Mouse (Mus musculus) G1E-ER4 (cell line): ENCODE results near the gene Ovgp1. TPM values are rescaled to one million over a fixed set of nuclear protein-coding genes. Genes with fewer than 3 reads are reported as not detected.

Source experiments
- GATA1 ChIP-seq: IDR thresholded peaks from one replicate; pipeline ENCODE4 v1.8.0; 2012; ENCODE audit warnings: low read length, inconsistent platforms
- polyA plus RNA-seq: library from polyadenylated mRNA; stranded (reverse); fragments of >175 nt; gene quantifications from 2 replicates; pipeline ENCODE4 v1.2.3, GENCODE M21; 2012

The Ovgp1 gene
- polyA plus RNA-seq, 1 experiment, result 0.13 TPM

GRCm38 (mm10) chr3:105959999-105960398 is 13.5 kb upstream of the Ovgp1 start, which contains the start of gene Atp5f1:
Gene Atp5f1, minus strand, starts transcription at chr3:105960099.
- no peak for TF ChIP-seq GATA1

GRCm38 (mm10) chr3:105960700-105961099 is 12.8 kb upstream of the Ovgp1 start:
- no peak for TF ChIP-seq GATA1

GRCm38 (mm10) chr3:105971831-105972446 is 1.6 kb upstream of the Ovgp1 start:
- no peak for TF ChIP-seq GATA1

GRCm38 (mm10) chr3:105974174-105974573 is 663 bp downstream of the Ovgp1 start:
- TF ChIP-seq GATA1, result no peak

GRCm38 (mm10) chr3:105991653-105992283 is 18.3 kb downstream of the Ovgp1 start:
- no peak for TF ChIP-seq GATA1

GRCm38 (mm10) chr3:105994730-105995129 is 21.2 kb downstream of the Ovgp1 start:
- TF ChIP-seq GATA1, result no peak

- no peak for TF ChIP-seq GATA1
Observed at GRCm38 (mm10) chr3:106000707-106001375, 27.3 kb downstream of the Ovgp1 start.

- no peak for TF ChIP-seq GATA1
Observed at GRCm38 (mm10) chr3:106001416-106002370, 28.2 kb downstream of the Ovgp1 start.

GRCm38 (mm10) chr3:106014546-106014945 is 41.0 kb downstream of the Ovgp1 start, which contains the start of gene Pifo:
Gene Pifo, minus strand, starts transcription at chr3:106014646.
- no peak for TF ChIP-seq GATA1

- no peak for TF ChIP-seq GATA1
Observed at GRCm38 (mm10) chr3:106021840-106022239, 48.3 kb downstream of the Ovgp1 start.

- TF ChIP-seq GATA1, result no peak
Observed at GRCm38 (mm10) chr3:106024135-106024534, 50.6 kb downstream of the Ovgp1 start.

- no peak for TF ChIP-seq GATA1
Observed at GRCm38 (mm10) chr3:106032781-106033180, 59.3 kb downstream of the Ovgp1 start, which contains the start of gene Chil5. Gene Chil5, minus strand, starts transcription at chr3:106032814.

Other genes with a start within 250 kb of the Ovgp1 start
- gene Rap1a, start 172.4 kb upstream of the Ovgp1 start, polyA plus RNA-seq, result 17.1 and 25.4 TPM in 2 replicates
- gene Adora3, start 102.9 kb upstream of the Ovgp1 start, polyA plus RNA-seq, result not detected in 2 replicates
- not detected in 2 replicates for gene Tmigd3, start 102.8 kb upstream of the Ovgp1 start, polyA plus RNA-seq
- gene I830077J02Rik, start 41.0 kb upstream of the Ovgp1 start, polyA plus RNA-seq, result 0.56 TPM in 2 replicates
- 87.9 and 105 TPM in 2 replicates for gene Wdr77, start 14.3 kb upstream of the Ovgp1 start, polyA plus RNA-seq
- gene Atp5f1, start 13.6 kb upstream of the Ovgp1 start, polyA plus RNA-seq, result 96.5 and 102 TPM in 2 replicates
- not detected in 2 replicates for gene Pifo, start 40.9 kb downstream of the Ovgp1 start, polyA plus RNA-seq
- not detected in 2 replicates for gene Chil5, start 59.1 kb downstream of the Ovgp1 start, polyA plus RNA-seq
- gene Chia1, start 139.5 kb downstream of the Ovgp1 start, polyA plus RNA-seq, result not detected in 2 replicates
- gene Chil3, start 193.9 kb downstream of the Ovgp1 start, polyA plus RNA-seq, result not detected in 2 replicates
- gene Chil4, start 245.8 kb downstream of the Ovgp1 start, polyA plus RNA-seq, result not detected in 2 replicates